Mouse (Mus musculus): ENCODE results near the gene Ythdf2. TPM values are rescaled to one million over a fixed set of nuclear protein-coding genes. Genes with fewer than 3 reads are reported as not detected.

The Ythdf2 gene
- polyA plus RNA-seq, 1 experiment from 2014 or later, result 26.9 TPM

DNA sequence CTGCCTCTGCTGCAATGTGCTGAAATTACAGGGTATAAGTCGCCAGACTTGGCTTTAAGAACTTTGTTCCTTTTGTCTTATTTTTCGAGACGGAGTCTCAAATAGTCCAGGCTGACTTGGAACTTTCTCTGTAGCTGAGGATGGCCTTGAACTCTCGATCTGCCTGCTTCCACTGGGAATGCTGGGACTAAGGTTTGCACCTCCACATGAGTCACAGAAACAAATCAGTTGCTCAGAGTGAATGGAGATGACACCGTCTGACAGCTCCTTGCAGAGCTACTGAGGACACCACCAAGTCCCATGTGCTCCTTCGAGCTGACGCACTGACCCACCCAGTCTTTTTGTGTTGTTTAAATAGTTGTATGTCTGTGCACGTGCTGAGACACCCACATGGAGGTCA lies 41.0 kb upstream of the Ythdf2 start:
- 81% methylated on average over 8 of the region's 8 CpGs for WGBS (ENCODE audit: insufficient replicate concordance)
- DNase-seq, result no peak
- H3K36me3 ChIP-seq (replicated peaks; ENCODE audit: insufficient read depth, low read length), result peaks cover 23% of the 10 kb centered on the region
- H3K9me3 ChIP-seq (ENCODE audit: low read length), result no peaks in the 10 kb centered on the region
- H3K4me3 ChIP-seq (ENCODE audit: low read depth, low read length), result no peak overlapping the region
- TF ChIP-seq EP300 (IDR thresholded peaks at IDR 0.05; ENCODE audit: low read depth) (no peak), CTCF (IDR thresholded peaks at IDR 0.05; ENCODE audit: low read depth) (no peak)
- H3K27ac ChIP-seq (ENCODE audit: low read depth), result no peak overlapping the region
- peaks cover 17% of the 10 kb centered on the region for H3K4me1 ChIP-seq (ENCODE audit: insufficient read depth)
- no peak for ATAC-seq
- no peaks in the 10 kb centered on the region for H3K27me3 ChIP-seq (ENCODE audit: insufficient read depth, low read length)
- no peak overlapping the region for H3K4me2 ChIP-seq (ENCODE audit: low read depth, low read length)
- H3K9ac ChIP-seq (replicated peaks), result no peak overlapping the region

DNA sequence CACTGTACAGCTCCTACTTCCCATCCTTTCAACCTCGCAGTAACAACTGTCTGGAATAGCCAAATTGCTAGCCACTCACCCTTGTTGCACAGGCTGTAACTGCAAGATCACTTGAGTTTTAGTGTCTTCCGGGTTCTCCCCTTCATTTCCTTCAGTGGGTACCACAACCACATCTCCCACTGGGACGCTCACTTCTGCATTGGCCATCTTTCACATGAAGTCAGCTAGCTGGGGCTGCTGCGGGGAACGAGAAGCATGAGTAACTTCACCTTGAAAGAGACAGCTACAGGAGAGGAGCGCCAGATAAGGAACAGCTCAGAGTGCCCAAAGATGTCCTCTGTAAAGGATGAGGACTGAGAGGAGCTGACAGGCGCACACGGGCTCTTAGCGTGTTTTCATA lies 39.5 kb upstream of the Ythdf2 start:
- no peak overlapping the region for H3K4me2 ChIP-seq (ENCODE audit: low read depth, low read length)
- DNase-seq (no peak), ATAC-seq (no peak)
- WGBS (ENCODE audit: insufficient replicate concordance), result 70% methylated on average over 9 of the region's 9 CpGs
- no peak overlapping the region for H3K4me3 ChIP-seq (ENCODE audit: low read depth, low read length)
- H3K27me3 ChIP-seq (ENCODE audit: insufficient read depth, low read length), result no peaks in the 10 kb centered on the region
- no peaks in the 10 kb centered on the region for H3K9me3 ChIP-seq (ENCODE audit: low read length)
- H3K9ac ChIP-seq (replicated peaks), result no peak overlapping the region
- no peak overlapping the region for H3K27ac ChIP-seq (ENCODE audit: low read depth)
- TF ChIP-seq CTCF (IDR thresholded peaks at IDR 0.05; ENCODE audit: low read depth), result no peak
- no peak for TF ChIP-seq EP300 (IDR thresholded peaks at IDR 0.05; ENCODE audit: low read depth)
- H3K36me3 ChIP-seq (replicated peaks; ENCODE audit: insufficient read depth, low read length), result peaks cover 23% of the 10 kb centered on the region
- H3K4me1 ChIP-seq (ENCODE audit: insufficient read depth), result peaks cover 15% of the 10 kb centered on the region

DNA sequence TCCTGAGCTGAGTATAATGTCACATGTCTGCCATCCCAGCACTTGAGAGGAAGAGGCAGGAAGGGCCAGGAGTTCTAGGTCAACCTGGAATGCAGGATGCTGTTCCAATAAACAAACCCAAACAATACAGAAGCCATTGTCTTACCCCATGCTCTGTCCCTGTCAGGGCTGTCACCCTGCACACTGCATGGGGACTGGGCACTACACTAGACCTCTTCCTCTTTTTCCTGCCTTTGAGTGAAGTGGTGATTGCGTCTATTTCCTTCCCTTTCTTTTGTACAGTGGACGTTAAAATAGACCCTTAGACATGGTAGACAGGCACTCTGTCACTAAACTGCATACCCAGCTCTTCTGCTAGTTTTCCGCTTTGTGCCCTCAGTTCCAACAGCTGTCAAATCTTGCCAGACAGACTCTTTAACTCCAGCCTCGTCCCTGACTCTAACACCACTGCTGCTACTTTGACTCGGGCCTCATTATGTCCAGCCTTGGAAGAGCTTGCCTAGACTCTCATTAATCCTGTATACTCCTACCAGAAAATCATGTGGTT lies 35.4 kb upstream of the Ythdf2 start:
- peak; percentile 18 for DNase-seq
- no peaks in the 10 kb centered on the region for H3K9me3 ChIP-seq (ENCODE audit: low read length)
- peak overlapping the region; percentile 71 for H3K27ac ChIP-seq (ENCODE audit: low read depth)
- H3K27me3 ChIP-seq (ENCODE audit: insufficient read depth, low read length), result no peaks in the 10 kb centered on the region
- WGBS (ENCODE audit: insufficient replicate concordance), result 48% methylated on average over 5 of the region's 5 CpGs
- H3K4me3 ChIP-seq (ENCODE audit: low read depth, low read length), result no peak overlapping the region
- TF ChIP-seq EP300 (IDR thresholded peaks at IDR 0.05; ENCODE audit: low read depth), result no peak
- TF ChIP-seq CTCF (IDR thresholded peaks at IDR 0.05; ENCODE audit: low read depth), result no peak
- H3K4me1 ChIP-seq (ENCODE audit: insufficient read depth), result peaks cover 14% of the 10 kb centered on the region
- no peak overlapping the region for H3K4me2 ChIP-seq (ENCODE audit: low read depth, low read length)
- no peak overlapping the region for H3K9ac ChIP-seq (replicated peaks)
- H3K36me3 ChIP-seq (replicated peaks; ENCODE audit: insufficient read depth, low read length), result peaks cover 39% of the 10 kb centered on the region
- peak; percentile 59 for ATAC-seq

DNA sequence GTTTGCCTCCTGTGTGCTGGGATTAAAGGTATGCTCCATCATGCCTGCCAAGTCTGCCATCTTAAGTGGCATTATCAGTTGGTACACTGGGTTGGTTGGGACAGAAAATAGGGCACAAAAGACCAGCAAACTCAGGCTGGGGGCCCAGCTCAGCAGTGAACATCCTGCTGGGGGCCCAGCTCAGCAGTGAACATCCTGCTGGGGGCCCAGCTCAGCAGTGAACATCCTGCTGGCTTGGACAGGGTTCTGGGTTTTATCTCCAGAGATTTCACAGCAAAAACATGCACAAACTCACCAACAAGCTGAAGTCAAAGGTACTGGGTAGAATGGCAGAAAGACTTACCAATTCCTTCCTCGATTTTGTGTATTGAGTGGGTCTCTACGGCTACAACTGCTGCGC lies 33.5 kb upstream of the Ythdf2 start:
- ATAC-seq (no peak), DNase-seq (no peak)
- Histone ChIP-seq H3K9me3 (ENCODE audit: low read length) (no peaks in the 10 kb centered on the region), H3K27me3 (ENCODE audit: insufficient read depth, low read length) (no peaks in the 10 kb centered on the region), H3K36me3 (replicated peaks; ENCODE audit: insufficient read depth, low read length) (peaks cover 45% of the 10 kb centered on the region), H3K9ac (replicated peaks) (no peak overlapping the region), H3K4me2 (ENCODE audit: low read depth, low read length) (no peak overlapping the region), H3K27ac (ENCODE audit: low read depth) (0 out of 2 replicates have a peak overlapping the region, but pooled peaks have one; percentile 2), H3K4me3 (ENCODE audit: low read depth, low read length) (no peak overlapping the region), H3K4me1 (ENCODE audit: insufficient read depth) (peaks cover 11% of the 10 kb centered on the region)
- no peak for TF ChIP-seq CTCF (IDR thresholded peaks at IDR 0.05; ENCODE audit: low read depth)
- TF ChIP-seq EP300 (IDR thresholded peaks at IDR 0.05; ENCODE audit: low read depth), result no peak
- WGBS (ENCODE audit: insufficient replicate concordance), result 69% methylated on average over 3 of the region's 3 CpGs

DNA sequence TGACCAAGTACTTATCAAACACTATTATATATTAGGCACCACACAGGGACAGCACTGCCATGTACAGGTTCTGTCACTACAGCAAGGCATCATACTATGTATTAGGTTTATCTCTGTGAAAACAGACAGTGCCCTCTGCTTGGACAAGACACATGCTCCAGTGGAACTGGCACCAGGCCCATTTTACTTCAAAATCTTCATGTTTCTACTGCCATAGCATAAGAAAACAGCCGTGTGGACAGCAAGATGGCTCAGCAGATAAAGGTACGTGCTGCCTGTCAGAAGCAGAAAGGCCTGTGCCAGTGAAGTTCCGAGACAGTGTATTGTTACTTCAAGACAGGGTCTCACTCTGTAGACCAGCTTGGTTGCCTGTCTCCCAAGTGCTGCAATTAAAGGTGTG lies 29.1 kb upstream of the Ythdf2 start:
- peak overlapping the region; percentile 66 for H3K27ac ChIP-seq (ENCODE audit: low read depth)
- WGBS (ENCODE audit: insufficient replicate concordance), result 52% methylated on average over 3 of the region's 3 CpGs
- H3K9me3 ChIP-seq (ENCODE audit: low read length), result no peaks in the 10 kb centered on the region
- H3K4me1 ChIP-seq (ENCODE audit: insufficient read depth), result peaks cover 6% of the 10 kb centered on the region
- H3K36me3 ChIP-seq (replicated peaks; ENCODE audit: insufficient read depth, low read length), result peaks cover 45% of the 10 kb centered on the region
- TF ChIP-seq CTCF (IDR thresholded peaks at IDR 0.05; ENCODE audit: low read depth) (no peak), EP300 (IDR thresholded peaks at IDR 0.05; ENCODE audit: low read depth) (peak; percentile 89)
- DNase-seq (peak; percentile 59), ATAC-seq (peak; percentile 91)
- no peak overlapping the region for H3K9ac ChIP-seq (replicated peaks)
- no peak overlapping the region for H3K4me2 ChIP-seq (ENCODE audit: low read depth, low read length)
- no peak overlapping the region for H3K4me3 ChIP-seq (ENCODE audit: low read depth, low read length)
- H3K27me3 ChIP-seq (ENCODE audit: insufficient read depth, low read length), result no peaks in the 10 kb centered on the region

DNA sequence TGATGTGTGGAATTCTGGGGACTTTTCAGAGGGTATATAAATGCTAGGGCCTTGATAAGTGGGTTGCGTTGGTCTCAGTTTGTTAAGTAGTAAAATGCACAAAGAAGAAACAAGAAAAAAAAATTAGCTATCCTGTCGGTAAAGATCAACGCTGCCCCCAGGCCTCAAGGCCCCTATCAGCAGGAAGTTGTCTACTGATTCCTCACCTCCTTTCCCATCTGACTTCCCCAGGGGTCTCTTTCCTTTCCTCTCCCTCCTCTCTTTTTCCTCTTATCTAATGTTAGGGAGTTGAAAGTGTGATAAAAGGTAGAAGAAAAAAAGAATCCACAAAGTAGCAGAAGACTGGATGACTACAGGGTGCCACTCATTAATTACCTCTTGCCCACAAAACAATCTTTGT lies 28.3 kb upstream of the Ythdf2 start:
- Histone ChIP-seq H3K27me3 (ENCODE audit: insufficient read depth, low read length) (no peaks in the 10 kb centered on the region), H3K9me3 (ENCODE audit: low read length) (no peaks in the 10 kb centered on the region), H3K4me2 (ENCODE audit: low read depth, low read length) (no peak overlapping the region), H3K4me3 (ENCODE audit: low read depth, low read length) (no peak overlapping the region), H3K36me3 (replicated peaks; ENCODE audit: insufficient read depth, low read length) (peaks cover 47% of the 10 kb centered on the region), H3K27ac (ENCODE audit: low read depth) (no peak overlapping the region), H3K4me1 (ENCODE audit: insufficient read depth) (no peaks in the 10 kb centered on the region; the same call in none of the 2 replicates), H3K9ac (replicated peaks) (no peak overlapping the region)
- ATAC-seq, result no peak
- 43% methylated on average over 3 of the region's 3 CpGs for WGBS (ENCODE audit: insufficient replicate concordance)
- DNase-seq, result no peak
- no peak for TF ChIP-seq CTCF (IDR thresholded peaks at IDR 0.05; ENCODE audit: low read depth)
- TF ChIP-seq EP300 (IDR thresholded peaks at IDR 0.05; ENCODE audit: low read depth), result no peak

Data from liver, postnatal 0 days (tissue).